Mouse (Mus musculus) MEL-GATA-1-ER (cell line): Measurements from ENCODE around the gene Ube2c.

Experiments
- DNase-seq: peaks from one replicate; pipeline ENCODE4 v3.0.0-alpha.2; 2012; ENCODE audit warnings: low read depth; ENCODE audit errors: extremely low read depth

Ube2c gene

DNA sequence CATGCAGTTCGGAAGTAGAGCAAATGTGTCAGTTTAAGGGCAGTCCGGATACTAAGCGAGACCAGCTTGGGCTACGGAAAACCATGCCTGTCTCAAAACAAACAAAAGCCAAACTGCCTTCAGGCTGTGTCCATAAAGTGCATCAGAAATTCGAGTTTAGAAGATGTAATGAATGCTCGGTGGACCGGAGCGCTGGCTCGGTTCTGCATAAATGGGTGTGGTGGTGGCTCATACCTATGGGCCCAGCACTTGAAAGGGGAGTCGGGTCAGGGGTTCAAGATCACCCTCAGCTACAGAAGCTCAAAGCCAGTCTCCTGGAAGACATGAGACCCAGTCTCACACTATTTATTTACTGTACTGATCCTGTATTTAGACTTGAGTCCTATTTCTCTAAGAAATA lies 18.1 kb downstream of the Ube2c start:
- no peak for DNase-seq

- DNase-seq = no peak
Observed at GRCm38 (mm10) chr2:164788411-164788810, 18.7 kb downstream of the Ube2c start.

GRCm38 (mm10) chr2:164790451-164790850 lies 20.8 kb downstream of the Ube2c start:
- DNase-seq = no peak

- DNase-seq = no peak
Observed at GRCm38 (mm10) chr2:164791841-164792261, 22.2 kb downstream of the Ube2c start.

- DNase-seq = no peak
Observed at GRCm38 (mm10) chr2:164792400-164793190, 22.9 kb downstream of the Ube2c start.

DNA sequence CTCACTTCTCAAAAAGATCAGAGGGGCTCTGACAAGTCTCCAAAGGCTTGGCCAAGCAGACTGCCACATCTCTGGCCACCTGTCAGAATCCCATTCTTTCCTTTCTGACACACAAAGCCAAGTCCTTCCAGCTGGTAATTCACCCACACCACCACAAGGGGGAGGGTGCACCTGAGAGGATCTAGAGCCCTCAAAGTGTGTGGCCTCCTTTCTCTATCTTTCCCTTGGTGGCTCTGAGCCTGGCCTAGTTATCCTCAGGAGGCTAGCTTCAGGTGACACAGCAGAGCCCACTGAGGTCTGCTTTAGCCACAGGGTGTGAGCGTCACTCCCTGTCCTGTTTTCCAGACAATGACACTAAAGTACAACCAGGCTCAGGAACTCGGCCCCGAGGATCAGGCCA lies 23.5 kb downstream of the Ube2c start:
- DNase-seq = peak; percentile 30

GRCm38 (mm10) chr2:164793772-164794171 lies 24.1 kb downstream of the Ube2c start:
- DNase-seq = no peak

GRCm38 (mm10) chr2:164794293-164794692 lies 24.6 kb downstream of the Ube2c start:
- DNase-seq = peak; percentile 84

GRCm38 (mm10) chr2:164795868-164796267 lies 26.2 kb downstream of the Ube2c start:
- DNase-seq = no peak

- peak; percentile 29 for DNase-seq
Observed at GRCm38 (mm10) chr2:164798554-164798953, 28.9 kb downstream of the Ube2c start.

- DNase-seq = no peak
Observed at GRCm38 (mm10) chr2:164800252-164801004, 30.7 kb downstream of the Ube2c start.

DNA sequence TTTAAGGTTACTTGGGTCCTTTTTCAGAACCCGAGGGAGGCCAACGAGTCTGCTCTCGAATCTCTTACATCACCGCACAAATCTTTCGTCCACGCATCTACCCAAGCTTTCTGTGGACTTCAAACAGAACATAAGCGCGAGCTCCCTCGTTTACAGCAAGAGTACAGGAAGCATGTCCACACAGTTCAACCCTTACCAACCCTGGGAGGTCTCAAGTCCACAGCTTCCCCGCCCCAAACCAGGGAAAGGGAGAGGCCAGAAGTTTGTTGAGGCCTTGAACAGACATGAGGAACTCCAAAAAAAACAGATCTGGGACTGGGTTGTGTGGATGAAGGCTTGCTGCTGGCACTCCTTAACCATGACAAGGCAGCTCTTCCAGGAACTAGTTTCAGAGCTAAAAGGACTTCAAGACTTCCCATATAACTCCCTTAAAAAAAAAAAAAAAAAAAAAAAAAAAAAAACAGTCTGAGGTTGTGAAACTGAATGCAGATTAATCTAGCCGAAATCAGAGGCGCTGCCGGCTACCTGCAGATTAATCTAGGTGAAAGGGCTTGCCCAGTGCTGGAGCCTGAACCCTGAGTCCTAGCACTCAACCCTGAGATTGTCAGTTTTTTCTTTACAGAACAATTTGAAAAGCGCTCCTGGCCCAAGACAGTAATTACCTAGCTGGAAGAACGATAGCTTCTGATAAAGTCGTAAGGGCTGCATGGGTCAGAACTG lies 33.7 kb downstream of the Ube2c start:
- DNase-seq = no peak

- peak; percentile 13 for DNase-seq
Observed at GRCm38 (mm10) chr2:164803921-164804313, 34.2 kb downstream of the Ube2c start.

DNA sequence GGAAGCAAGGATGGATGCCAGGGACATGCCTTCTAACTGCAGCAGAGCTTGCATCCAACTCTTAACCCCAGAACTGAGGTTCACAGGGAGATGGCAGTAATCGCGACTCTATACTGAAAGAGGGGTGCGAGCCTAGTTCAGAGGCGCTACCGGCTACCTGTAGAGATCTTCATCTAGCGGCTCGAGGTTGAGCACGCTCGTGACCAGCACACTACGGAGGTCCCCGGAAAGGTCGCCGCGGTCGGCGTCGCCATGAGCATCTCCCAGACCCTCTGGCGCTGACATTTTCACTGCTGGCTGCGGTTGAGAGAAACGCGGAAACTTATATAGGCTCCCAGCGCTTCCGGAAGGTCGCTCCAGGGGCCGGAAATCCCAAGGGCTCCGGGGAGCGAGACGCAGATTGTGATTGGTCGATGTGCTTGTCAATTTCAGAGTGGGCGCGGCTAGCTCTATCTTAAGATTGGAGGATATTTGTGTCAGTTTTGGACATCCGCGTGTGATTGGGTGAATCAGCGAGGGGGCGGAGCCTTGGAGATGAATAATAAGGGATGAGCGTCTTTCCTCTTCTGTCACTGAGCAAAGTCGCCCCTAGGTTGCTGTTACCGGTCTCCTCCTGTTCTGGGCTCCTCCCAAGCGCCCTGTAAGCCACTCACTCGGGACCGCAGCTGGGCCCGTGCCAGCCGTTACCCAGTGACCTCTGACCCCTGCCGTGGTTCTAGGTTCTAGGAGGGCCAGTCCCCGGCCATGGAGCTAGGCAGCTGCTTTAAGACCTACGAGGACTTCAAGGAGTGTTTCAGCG lies 35.0 kb downstream of the Ube2c start, which contains the start of the genes Acot8 and Zswim3:
TSS of gene Acot8 (minus strand) at position 350 of the 799 bp plus-strand sequence.
TSS of gene Zswim3 (plus strand) at position 566 of the 799 bp plus-strand sequence.
- DNase-seq = peak; percentile 99

DNA sequence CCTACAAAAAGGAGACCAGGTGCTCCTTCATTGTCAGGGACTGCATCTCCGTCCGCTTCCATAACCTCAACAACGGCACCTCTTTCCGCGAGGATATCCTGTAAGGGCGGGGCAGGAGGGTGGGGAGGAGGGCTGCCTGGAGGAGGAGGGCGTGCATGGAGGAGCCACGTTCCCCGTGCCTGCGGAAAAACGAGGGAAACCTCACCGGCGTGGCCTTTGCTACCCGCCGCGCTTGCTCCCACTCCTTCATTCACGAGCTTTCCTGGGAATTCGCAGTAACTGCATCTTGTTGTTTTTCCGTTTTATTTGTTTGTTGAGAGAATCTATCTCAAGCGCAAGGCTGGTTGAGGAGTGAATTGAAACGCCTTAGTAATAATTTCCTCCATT lies 35.6 kb downstream of the Ube2c start:
- peak; percentile 29 for DNase-seq

- no peak for DNase-seq
Observed at GRCm38 (mm10) chr2:164806614-164807013, 36.9 kb downstream of the Ube2c start.

- DNase-seq = no peak
Observed at GRCm38 (mm10) chr2:164813557-164813956, 43.9 kb downstream of the Ube2c start.

- DNase-seq = no peak
Observed at GRCm38 (mm10) chr2:164815348-164815747, 45.6 kb downstream of the Ube2c start.

DNA sequence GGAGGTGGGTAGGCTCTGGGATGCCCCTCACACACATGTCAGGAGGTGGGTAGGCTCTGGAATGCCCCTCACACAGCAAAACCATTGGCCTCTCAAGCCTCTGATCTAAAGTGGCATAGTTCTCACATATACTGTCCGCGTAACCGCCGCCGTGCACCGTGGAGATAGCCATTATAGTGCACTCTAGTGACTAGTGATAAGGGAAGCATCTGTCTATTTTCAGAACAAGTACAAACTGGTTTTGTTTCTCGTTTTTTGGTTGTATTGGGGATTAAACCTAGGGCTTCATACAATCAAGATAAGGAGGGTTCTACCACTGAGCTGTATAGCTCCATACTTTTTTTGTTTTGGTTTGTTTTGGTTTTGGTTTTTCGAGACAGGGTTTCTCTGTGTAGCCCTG lies 46.1 kb downstream of the Ube2c start:
- no peak for DNase-seq

- DNase-seq = no peak
Observed at GRCm38 (mm10) chr2:164817206-164817605, 47.5 kb downstream of the Ube2c start.

DNA sequence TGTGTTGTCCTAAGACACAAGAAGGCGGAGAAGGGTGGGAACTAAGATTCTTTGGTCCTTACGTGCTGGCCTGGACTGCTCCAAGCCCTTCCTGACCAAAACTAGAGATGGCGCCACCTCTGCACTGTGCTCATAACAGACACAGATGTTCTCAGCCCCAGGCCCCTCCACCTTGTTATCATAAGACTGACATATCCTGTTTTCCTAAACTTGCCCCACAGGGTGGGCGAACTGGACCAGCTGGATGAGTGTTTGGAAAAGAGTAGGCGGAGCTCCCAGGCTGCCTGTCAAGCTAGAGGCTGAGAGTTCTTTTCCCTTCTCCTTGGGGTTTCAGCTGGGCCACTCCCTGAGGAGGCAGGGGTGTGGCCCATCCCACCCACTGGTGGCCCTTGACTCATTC lies 48.0 kb downstream of the Ube2c start:
- DNase-seq = no peak
